Comparison of ENCODE assay signal across 9 mouse cellular contexts in genomic region chr11:83462711-83463244, GRCm38 (mm10). TPM values are rescaled to one million over a fixed set of nuclear protein-coding genes. Genes with fewer than 3 reads are reported as not detected.
DNase-seq lines count a peak whose midpoint lies in the region; ATAC-seq and TF ChIP-seq lines count a peak whose summit lies in the region.
"Had no signal": no experiment of that assay in that cellular context is flagged by ENCODE, and none has a peak within 500 bp of the region (broad histone marks: within the 10 kb centered on the region; RNA-seq: fewer than 3 reads in every experiment).

TSS of gene Mmp28 (minus strand) at chr11:83463071.

- no peak for ATAC-seq in forebrain, embryonic 16.5 days
- 0 out of 2 replicates have a peak, but pooled peaks have one; percentile 47 for ATAC-seq in hindbrain, embryonic 11.5 days (ENCODE audit: low FRiP score)
- ATAC-seq in limb, embryonic 14.5 days (ENCODE audit: low FRiP score, low read depth) = no peak
- 0 out of 2 replicates have a peak, but pooled peaks have one; percentile 19 for ATAC-seq in midbrain, embryonic 12.5 days (ENCODE audit: low FRiP score, low read depth)

- under 1% methylated on average over 42 of the region's 42 CpGs for WGBS in forebrain, embryonic 16.5 days
- WGBS in hindbrain, embryonic 11.5 days = under 1% methylated on average over 42 of the region's 42 CpGs
- 1% methylated on average over 26 of the region's 42 CpGs for WGBS in limb, embryonic 14.5 days
- under 1% methylated on average over 42 of the region's 42 CpGs for WGBS in midbrain, embryonic 12.5 days

- no peaks in the 10 kb centered on the region for H3K9me3 ChIP-seq in forebrain, embryonic 16.5 days (ENCODE audit: control insufficient read depth, low read length)
- H3K9me3 ChIP-seq in hindbrain, embryonic 11.5 days (ENCODE audit: control insufficient read depth, low read length) = no peaks in the 10 kb centered on the region
- H3K9me3 ChIP-seq in limb, embryonic 14.5 days (ENCODE audit: control insufficient read depth, low read length) = no peaks in the 10 kb centered on the region
- no peaks in the 10 kb centered on the region for H3K9me3 ChIP-seq in midbrain, embryonic 12.5 days
- H3K9me3 ChIP-seq: G1E had no signal

- H3K4me3 ChIP-seq in forebrain, embryonic 16.5 days (replicated peaks; ENCODE audit: low read length) = peak within 1 kb of the TSS; percentile 49
- peak within 1 kb of the TSS; percentile 51 for H3K4me3 ChIP-seq in hindbrain, embryonic 11.5 days (ENCODE audit: low read depth, low read length)
- peak within 1 kb of the TSS; percentile 53 for H3K4me3 ChIP-seq in limb, embryonic 14.5 days (replicated peaks; ENCODE audit: low read length)
- H3K4me3 ChIP-seq in midbrain, embryonic 12.5 days = peak within 1 kb of the TSS; percentile 62

- H3K4me2 ChIP-seq in forebrain, embryonic 16.5 days (ENCODE audit: low read length) = peak within 1 kb of the TSS; percentile 87
- H3K4me2 ChIP-seq in hindbrain, embryonic 11.5 days (replicated peaks; ENCODE audit: low read depth, low read length) = peak within 1 kb of the TSS; percentile 91
- H3K4me2 ChIP-seq in limb, embryonic 14.5 days (replicated peaks; ENCODE audit: low read depth, low read length, severe bottlenecking) = peak within 1 kb of the TSS; percentile 92
- peak within 1 kb of the TSS; percentile 97 for H3K4me2 ChIP-seq in midbrain, embryonic 12.5 days (replicated peaks)

- H3K4me1 ChIP-seq in forebrain, embryonic 16.5 days (replicated peaks; ENCODE audit: control insufficient read depth, insufficient read depth, low read length) = peaks cover 21% of the 10 kb centered on the region
- no peaks in the 10 kb centered on the region; the same call in 1 of the 2 replicates for H3K4me1 ChIP-seq in hindbrain, embryonic 11.5 days (replicated peaks; ENCODE audit: control insufficient read depth, insufficient read depth, low read length)
- peaks cover 15% of the 10 kb centered on the region for H3K4me1 ChIP-seq in limb, embryonic 14.5 days (ENCODE audit: control insufficient read depth, insufficient read depth, low read length)
- peaks cover 19% of the 10 kb centered on the region for H3K4me1 ChIP-seq in midbrain, embryonic 12.5 days

- H3K36me3 ChIP-seq in forebrain, embryonic 16.5 days (ENCODE audit: control insufficient read depth, insufficient read depth) = no peaks in the 10 kb centered on the region
- no peaks in the 10 kb centered on the region for H3K36me3 ChIP-seq in hindbrain, embryonic 11.5 days (ENCODE audit: control insufficient read depth, insufficient read depth, low read length)
- no peaks in the 10 kb centered on the region for H3K36me3 ChIP-seq in limb, embryonic 14.5 days (ENCODE audit: control insufficient read depth, insufficient read depth, low read length)
- no peaks in the 10 kb centered on the region for H3K36me3 ChIP-seq in midbrain, embryonic 12.5 days
- H3K36me3 ChIP-seq: G1E had no signal

- DNase-seq in cerebellum, adult 18-20 months = peak; percentile 34 to 56
- DNase-seq in cerebellum, adult 9-10 months = no peak
- DNase-seq in adrenal gland, postnatal 36 days = peak; percentile 86 to 92
- peak; percentile 61 for DNase-seq in hindbrain, embryonic 11.5 days (ENCODE audit: low spot score)
- DNase-seq in limb, embryonic 14.5 days (ENCODE audit: low spot score) = no peak
- DNase-seq in thymus, postnatal 14 days = no peak

- peak within 1 kb of the TSS; percentile 58 for H3K9ac ChIP-seq in forebrain, embryonic 16.5 days (replicated peaks; ENCODE audit: low read depth, low read length)
- H3K9ac ChIP-seq in hindbrain, embryonic 11.5 days (ENCODE audit: low read depth, low read length) = peak within 1 kb of the TSS; percentile 44
- H3K9ac ChIP-seq in limb, embryonic 14.5 days (ENCODE audit: low read depth, low read length, severe bottlenecking) = peak within 1 kb of the TSS; percentile 56
- H3K9ac ChIP-seq in midbrain, embryonic 12.5 days (replicated peaks) = peak within 1 kb of the TSS; percentile 66

- peaks cover 17% of the 10 kb centered on the region for H3K27me3 ChIP-seq in forebrain, embryonic 16.5 days (replicated peaks; ENCODE audit: control insufficient read depth, insufficient read depth, low read length)
- H3K27me3 ChIP-seq in hindbrain, embryonic 11.5 days (ENCODE audit: control insufficient read depth, insufficient read depth, low read length) = peaks cover 19% of the 10 kb centered on the region
- H3K27me3 ChIP-seq in limb, embryonic 14.5 days (ENCODE audit: control insufficient read depth, insufficient read depth, low read length) = peaks cover 8% of the 10 kb centered on the region; the same call in 1 of the 2 replicates
- peaks cover 75% of the 10 kb centered on the region for H3K27me3 ChIP-seq in midbrain, embryonic 12.5 days

- no peak for TF ChIP-seq POLR2A in limb, embryonic 14.5 days (IDR thresholded peaks at IDR 0.05; ENCODE audit: borderline replicate concordance, extremely low read depth, insufficient read depth, insufficient read length)

- no peak within 1 kb of the TSS for H3K27ac ChIP-seq in forebrain, embryonic 16.5 days (ENCODE audit: low read length)
- no peak within 1 kb of the TSS for H3K27ac ChIP-seq in hindbrain, embryonic 11.5 days (ENCODE audit: low read depth, low read length)
- H3K27ac ChIP-seq in limb, embryonic 14.5 days (replicated peaks; ENCODE audit: low read depth, low read length) = no peak within 1 kb of the TSS
- H3K27ac ChIP-seq in midbrain, embryonic 12.5 days (replicated peaks) = no peak within 1 kb of the TSS

RNA-seq across cellular contexts. Expression of gene Mmp28, which starts in this region (rescaled TPM):
- 10 to 100 TPM; 11.0 to 12.7 TPM for total RNA-seq in adrenal gland, postnatal 36 days (2021)
- 1.8 and 1.9 TPM in 2 replicates for polyA plus RNA-seq in forebrain, embryonic 16.5 days (2015; fragmentation: Nextera tagmentation; extraction: Ambion mirVana)
- 2.8 and 3.1 TPM in 2 replicates for polyA plus RNA-seq in hindbrain, embryonic 11.5 days (2014; fragmentation: Nextera tagmentation; extraction: Ambion mirVana)
- 4.6 and 5.7 TPM in 2 replicates for polyA plus RNA-seq in limb, embryonic 14.5 days (2012; rRNA removed)
- polyA plus RNA-seq in limb, embryonic 14.5 days (2014; fragmentation: Nextera tagmentation; extraction: Ambion mirVana) = 2.4 and 3.6 TPM in 2 replicates
- polyA plus RNA-seq in midbrain, embryonic 12.5 days (2016; fragmentation: Nextera tagmentation; extraction: Ambion mirVana) = 2.1 and 3.3 TPM in 2 replicates
- polyA plus RNA-seq: G1E had no signal

Comparison
In these comparisons a context has a peak if more than half of its experiments do, and no peak if none do; other contexts are left out.
1. DNase-seq: peak in cerebellum, adult 18-20 months (2 of 2), adrenal gland, postnatal 36 days (2 of 2) and hindbrain, embryonic 11.5 days (single experiment); none in cerebellum, adult 9-10 months (single experiment), limb, embryonic 14.5 days (single experiment) and thymus, postnatal 14 days (single experiment).
2. ATAC-seq: peak in hindbrain, embryonic 11.5 days (single experiment) and midbrain, embryonic 12.5 days (single experiment); none in forebrain, embryonic 16.5 days (single experiment) and limb, embryonic 14.5 days (single experiment).
3. Peak in every context shown above with its lines, with median percentiles within 50 percentile points of each other: H3K4me2 ChIP-seq, H3K4me3 ChIP-seq and H3K9ac ChIP-seq.